Mouse (Mus musculus): ENCODE data around the gene Rpl7a.

Gene Rpl7a

DNA sequence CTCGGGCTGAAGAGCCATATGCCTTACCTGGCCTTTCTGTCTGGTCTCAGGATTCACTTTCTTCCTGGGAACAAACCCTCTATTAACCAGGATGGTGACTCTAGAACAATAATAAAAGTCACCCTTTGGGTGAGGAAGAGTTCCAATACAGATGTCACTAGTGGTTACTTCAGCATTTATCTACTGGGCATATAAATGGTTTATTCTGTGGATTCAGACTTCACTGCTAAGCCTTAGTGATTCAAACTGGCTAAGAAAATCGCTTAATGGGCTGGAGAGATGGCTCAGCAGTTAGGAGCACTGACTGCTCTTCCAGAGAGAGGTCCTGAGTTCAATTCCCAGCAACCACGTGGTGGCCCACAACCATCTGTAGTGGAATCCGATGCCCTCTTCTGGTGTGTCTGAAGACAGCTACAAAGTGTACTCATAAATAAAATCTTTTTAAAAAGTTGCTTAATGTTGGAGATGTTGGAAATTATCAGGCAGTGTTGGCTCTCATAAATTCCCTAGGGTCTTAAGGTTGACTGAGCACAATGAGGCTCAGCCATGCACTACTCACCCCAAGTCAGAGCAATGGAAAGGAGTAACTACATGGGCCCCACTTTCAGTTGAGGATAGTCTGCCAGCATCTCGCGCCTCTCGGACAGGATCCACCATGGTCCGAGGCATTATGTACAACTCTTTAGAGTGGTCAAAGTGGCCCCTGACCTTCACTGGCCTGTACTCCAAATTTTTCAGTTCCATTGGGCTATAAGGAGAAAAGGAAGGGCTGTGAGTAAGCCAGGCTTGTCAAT, 3.8 kb downstream of the Rpl7a start:
- DNase-seq = no peak

DNA sequence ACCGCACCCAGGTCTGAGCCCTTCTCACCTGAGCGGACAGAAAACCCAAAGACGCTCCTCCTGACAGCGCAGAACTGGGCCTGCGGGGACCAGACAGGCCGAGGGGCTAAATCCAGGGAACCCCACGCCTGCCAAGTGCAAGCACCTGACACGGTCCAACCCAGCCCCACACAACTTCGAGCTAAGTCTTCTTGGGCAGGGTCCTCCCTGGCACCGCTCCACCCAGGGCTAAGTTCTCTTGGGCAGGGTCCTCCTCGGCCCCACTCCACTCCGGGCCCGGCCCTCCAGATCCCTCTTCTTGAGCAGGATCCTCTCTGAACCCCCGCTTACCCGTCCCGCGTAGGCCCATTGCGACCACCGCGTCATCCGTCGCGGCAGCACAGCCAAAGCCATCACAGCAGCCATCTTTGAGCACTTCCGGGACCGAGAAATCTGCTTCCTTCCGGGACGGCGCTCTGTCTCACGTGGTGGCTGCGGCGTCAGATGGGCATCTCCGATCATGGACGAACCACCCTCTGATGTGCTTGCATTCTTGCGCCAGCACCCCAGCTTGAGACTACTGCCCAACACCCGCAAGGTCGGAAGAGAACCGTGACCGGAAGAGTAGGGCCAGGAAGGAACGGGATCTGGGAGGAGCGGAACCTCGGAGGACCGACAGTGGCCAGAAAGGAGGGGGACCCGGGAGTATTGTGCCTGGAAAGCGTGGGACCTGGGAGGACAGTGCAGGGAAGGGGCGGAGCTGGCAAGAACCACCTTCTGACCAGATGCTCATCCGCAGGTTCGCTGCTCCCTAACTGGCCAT, 5.6 kb downstream of the Rpl7a start, which contains the start of the genes Surf2 and Surf1:
TSS of gene Surf2 (plus strand) at position 441 of the 802 bp plus-strand sequence.
TSS of gene Surf1 (minus strand) at position 604 of the 802 bp plus-strand sequence.
- DNase-seq = peak; percentile 74

DNA sequence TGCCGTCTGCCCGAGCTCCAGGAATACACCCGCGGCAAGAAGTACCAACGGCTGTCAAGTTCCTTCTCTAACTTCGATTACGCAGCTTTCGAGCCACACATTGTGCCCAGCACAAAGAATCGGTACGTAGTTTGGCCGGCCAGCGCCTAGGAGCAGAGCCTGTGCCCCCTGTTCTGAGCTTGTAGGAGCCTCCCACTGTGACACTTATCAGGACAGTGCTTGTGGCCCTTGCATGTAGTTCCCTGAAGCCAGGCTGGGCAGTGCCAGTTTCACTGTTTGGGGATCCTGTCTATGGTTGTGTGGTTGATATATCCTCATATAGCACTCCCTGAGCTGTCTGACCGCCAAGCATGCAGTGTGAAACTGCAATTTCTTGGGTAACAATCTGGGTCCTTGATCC, 6.2 kb downstream of the Rpl7a start:
- no peak for DNase-seq

DNA sequence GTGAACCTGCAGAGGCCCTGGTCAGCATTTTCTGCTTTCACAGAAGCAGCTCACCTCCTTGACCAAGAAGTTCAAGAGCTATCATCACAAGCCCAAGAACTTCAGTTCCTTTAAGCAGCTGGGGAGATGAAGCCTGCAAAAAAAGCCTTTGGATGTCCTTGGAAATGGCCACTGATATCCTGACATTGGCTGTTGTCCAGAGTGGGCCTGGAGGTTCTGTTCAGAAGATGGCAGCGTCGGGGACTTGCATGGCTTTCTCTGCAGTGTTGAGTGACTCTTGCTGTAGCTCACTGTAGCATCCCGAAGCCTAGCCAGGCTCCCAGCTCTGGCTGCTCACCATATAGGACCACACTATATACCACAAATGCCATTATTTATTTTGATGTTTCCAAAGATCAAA, 9.1 kb downstream of the Rpl7a start:
- no peak for DNase-seq

DNA sequence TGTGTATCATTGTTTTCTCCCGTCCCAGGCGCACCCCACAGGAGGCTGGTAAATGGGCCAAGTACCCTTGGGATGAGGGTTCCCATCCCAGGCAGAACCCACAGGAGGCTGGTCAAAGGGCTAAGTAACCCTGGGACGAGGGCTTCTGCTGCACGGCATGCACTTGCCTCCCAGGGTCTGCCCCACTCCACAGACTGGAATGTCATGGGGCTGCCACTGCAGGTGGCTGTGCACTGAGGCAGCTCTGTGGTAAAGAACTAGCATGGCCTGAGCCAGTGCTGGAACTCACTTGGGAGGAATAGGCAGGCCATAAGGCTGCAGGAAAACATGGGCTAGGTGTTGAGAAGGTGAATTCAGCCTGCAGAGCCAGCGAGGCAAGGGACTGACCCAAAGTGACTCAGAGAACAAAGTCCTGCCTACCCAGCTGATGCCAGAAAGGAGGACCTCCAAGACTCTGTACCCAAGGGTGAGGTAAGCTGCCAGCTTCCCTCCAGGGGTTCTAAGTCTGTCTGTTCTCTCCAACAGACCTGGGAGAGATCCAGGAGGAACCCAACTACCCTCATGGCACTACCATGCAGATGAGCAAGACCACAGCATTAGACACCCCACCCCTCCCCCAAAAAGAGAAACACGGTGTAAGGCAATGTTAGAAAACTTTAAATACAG, 9.8 kb downstream of the Rpl7a start:
- no peak for DNase-seq

DNA sequence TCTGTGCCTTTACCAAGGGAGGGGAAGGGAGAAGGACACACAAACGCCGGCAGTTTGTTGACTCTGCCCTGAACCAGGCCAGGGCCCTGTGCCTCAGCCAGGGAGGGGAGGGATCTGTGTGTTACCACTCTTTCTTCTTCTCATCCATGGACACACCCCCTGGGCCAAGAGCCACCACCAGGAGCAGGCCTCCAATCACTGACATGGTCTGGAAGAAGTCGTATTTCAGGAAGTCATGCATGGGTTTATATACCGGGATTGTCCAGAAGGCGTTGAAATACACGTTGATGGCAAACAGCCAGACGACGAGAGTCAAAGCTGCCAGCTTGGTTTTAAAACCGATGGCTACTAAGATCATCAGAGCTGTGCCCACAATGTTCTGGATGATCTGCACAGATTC, 11.2 kb downstream of the Rpl7a start:
- DNase-seq = no peak

DNA sequence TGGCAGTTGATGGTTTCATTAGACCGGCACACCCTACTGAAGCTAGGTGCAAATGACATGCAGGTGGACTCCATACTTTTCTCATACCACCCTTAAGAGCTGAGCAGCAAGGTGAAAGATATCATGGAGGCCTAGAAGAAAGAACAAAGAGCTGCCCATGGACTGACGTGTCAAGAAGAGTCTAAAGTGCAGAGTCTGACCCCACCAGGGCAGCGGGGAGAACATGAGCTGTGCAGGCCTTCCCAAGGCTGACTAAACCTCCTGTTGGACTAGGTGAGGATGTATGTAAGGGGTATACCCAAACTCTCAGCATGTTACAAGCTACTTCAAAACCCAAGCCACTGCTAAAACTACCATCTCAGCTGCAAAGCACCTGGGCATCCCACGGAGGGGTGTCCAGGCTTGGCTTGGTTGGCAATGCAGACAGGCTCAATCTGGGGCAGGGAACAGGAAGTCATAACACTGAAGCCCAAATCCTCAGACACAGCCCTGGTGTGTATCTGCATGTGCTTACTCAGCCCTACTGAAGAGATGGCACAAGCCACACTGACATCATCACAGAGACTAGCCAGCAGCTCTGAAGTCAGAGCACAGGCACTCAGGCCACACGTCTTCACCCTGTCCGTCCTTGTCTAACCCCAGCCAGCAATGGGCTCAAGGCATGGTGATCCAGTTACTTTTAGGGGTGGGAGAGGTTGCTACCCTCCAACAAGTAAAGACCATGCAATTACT, 17.3 kb downstream of the Rpl7a start:
- no peak for DNase-seq

DNA sequence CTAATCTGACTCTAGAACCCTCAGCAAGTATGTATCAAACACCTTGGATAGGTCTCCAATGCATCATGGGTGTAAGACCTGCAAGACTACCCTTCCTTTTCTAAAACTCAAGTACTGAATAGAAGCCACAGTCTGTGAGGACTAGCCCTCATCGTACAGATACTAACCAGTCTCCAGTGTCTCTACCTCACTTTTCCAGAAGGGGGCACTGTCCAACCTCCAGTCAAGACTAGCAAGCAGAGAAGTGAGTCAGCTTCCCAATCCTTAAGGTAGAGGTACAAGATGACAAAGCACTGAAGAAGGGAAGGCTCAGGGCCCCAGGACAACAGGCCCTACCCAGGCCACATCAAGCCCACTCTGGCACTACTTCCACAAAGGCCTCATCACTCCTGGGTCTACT, 19.8 kb downstream of the Rpl7a start:
- DNase-seq = peak; percentile 76

DNA sequence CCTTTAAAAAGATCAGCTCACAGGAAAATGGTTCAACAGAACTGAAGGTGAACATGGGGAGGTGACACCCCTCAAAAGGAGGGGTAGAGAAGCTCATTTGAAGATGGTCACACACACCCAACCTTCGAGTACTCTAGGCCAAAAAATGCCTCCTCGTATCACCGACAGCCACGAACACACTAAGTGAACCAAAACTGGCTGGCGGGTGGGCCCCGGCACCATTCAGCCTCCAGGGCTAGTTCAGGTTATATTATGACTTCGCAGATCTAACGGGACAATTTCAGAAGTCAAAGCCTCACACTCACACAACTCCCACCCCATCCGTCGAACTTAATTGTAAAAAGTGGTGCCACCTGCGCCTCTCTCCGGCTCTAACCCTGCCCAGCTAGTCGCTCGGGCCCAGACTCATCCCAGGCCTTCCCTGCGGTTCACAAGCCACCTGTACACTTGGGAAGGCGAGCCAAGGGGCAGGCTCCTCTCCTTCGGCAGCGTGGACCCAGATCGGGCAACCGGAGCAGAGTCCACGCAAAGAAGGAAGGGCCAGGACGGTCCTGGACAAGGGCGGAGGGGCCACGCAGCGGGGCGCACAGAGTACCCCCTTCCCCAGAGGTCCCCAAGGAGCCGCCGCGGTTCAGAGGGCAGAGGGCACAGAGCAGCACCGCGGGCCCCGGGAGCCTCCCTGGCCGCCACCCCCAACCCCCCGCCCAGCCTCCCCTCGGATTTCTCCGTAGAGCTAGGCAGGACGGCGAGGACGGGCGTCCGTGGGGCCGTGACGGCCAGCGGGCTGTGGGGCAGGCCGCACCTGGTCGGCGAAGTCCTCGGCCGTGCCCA, 22.1 kb downstream of the Rpl7a start:
- peak; percentile 26 for DNase-seq

DNA sequence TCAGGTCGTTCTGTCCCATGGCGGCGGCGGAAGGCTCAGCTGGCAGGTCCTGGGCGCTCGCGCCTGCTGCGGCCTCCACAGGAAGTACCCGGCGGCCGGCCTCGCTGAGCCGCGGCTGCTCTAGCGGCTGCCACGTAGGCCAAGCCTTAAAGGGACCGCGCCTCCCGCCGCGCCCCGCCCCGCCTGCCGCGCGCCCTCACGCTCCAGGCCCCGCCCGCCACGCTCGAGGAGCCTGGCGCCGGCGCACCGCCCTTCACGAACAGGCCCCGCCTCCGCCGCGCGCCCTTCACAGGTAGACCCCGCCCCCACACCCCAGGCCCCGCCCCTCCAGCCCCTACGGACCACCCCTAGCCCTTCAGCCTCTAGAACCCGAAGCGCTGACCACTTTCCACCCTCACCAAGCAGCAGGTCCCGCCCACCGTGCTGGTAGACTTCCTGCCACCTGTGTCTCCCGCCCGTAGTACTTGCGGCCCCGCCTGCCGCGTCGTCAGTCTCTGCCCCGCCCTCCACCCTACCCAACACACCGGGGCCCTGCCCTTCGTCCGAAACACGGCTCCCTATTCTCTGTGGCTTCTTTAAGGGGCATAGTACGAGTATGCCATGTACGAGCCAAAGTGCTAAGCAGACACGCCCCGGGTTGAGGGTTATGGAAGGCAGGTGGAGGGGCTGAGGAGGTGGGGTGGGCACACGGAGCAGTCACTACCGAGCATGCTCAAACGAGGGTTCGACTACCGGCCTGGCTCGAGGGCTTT, 22.9 kb downstream of the Rpl7a start, which contains the start of the genes Surf4 and Stkld1:
TSS of gene Surf4 (minus strand) at position 625 of the 752 bp plus-strand sequence.
TSS of gene Stkld1 (plus strand) at position 744 of the 752 bp plus-strand sequence.
- peak; percentile 94 for DNase-seq

DNA sequence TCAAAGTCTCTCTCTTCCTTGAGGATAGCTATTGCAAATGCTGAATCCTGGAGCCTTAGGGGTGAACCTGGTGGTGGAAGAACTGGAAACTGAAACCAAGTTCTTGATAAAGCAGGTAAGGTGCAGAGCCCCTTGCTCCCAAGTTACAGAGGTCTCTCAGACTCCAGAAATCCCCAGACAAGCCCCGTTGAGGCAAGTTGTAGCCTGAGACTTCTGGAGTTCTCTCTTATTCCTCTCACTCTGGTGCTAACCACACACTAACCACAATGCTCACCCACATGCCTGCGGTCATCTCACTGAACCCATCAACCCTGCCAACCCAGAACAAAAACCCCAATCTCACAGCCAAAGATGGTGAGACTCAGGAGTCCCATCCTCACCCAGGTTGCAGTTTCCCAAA, 24.7 kb downstream of the Rpl7a start:
- no peak for DNase-seq

DNA sequence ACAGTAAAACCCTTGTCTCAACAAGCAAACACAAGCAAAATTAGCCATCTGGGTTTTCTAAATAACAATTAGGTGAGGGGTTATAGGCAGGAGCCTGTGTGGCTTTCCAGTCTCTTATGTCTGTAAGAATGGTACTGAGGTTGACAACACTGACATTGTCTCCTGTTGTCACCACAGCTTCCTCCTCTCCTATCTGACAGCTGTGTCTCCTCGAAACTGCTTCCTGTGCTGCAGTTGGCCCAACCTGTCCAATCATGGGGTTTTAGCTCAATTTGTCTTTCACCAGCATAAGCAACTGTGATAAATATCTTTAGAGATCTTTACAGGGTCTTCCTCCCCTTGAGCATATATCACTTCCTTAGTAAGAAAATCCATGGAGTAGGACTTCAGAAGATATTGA, 25.9 kb downstream of the Rpl7a start:
- no peak for DNase-seq

DNA sequence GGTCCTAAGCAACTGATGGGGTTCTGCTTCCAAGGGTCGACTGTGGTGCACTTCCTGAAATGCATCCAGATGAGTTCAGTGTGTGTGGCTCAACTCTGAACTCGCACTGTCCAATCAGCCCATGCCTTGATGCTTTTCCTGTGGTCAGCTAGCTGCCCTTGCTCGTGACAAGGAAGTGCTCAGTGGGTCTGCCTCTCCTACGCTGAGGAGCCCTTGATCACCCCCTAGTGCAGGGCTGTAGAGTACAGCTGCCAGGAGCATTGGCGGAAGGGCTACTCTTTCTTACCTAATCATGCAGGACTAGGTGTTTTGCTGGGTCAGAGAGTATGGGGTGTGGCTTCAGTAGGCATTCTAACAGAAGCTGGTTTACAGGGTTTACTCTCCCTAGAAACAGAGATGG, 31.0 kb downstream of the Rpl7a start:
- DNase-seq = peak; percentile 27

DNA sequence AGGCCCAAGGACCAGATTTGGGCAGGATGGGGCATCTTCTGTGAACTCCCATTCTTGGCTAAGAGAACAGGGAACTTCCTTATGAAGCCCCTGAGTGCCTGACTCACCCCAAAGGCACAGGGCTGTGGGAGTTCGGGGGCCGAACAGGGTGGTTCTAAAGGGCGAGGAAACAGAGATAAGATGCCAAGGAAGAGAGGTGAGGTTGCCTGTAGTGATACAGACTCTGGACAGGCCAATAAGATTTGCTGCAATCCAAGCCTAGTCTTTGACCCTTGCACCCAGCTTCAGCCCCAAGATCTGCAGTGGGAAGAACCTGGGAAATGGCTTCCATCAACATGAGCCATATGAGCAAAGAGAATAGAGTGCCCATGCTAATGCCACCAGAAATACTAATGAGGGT, 32.7 kb downstream of the Rpl7a start:
- DNase-seq = no peak

DNA sequence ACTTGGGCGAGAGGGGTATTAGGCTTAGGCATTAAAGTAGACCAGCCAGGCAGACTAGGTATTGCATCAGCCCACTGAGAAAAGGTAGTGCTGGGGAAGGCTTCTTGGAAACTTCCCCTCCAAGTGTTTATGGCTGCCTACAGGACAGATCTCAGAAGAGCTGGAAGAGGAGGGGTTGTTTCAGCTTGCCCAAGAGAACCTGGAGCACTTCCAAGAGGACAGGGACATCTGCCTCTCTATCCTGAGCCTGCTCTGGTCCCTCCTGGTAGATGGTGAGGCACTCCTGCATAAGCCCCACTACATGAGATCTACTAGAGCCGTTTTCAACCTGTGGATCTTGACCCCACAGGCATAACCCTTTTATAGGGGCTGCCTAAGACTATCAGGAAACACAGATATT, 39.8 kb downstream of the Rpl7a start:
- no peak for DNase-seq

DNA sequence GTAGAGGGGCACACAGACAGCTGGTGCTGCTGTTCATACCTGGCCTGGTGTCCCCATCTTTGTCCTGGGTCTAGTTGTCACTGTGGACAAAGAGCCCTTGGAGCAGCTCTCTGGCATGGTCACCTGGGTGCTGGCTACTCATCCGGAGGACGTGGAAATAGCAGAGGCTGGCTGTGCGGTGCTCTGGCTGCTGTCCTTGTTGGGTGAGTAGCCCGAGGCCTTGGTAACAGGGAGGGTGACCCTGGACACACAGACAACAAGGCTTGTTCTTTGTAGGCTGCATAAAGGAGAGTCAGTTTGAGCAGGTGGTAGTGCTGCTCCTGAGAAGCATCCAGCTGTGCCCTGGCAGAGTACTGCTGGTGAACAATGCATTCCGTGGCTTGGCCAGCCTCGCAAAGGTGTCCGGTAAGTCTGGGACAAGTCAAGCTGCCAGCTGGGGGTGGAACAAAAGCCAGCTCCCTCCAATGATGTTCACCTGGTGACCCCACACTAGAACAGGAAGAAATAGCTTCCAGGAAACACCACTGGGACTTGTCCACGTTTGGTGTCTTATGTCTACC, 40.9 kb downstream of the Rpl7a start:
- DNase-seq = no peak

DNA sequence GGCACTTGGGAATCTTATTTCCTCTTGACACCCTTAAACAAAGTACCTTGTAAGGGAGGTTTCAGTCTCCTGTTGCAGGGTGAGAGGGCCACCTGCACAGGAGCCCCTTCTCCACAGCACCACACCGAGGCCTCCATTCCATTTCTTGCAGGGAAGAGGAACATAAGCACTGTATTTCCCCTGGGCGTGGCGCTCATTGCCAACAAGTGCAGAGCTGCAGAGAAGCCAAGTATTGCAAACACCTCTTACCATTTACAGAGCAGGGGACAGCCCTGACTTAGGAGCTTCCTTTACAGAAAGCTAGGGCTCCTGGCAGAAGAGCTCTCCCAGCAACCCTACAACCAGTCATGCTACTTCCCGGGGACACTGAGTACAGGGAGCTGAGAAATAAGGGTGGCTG, 41.6 kb downstream of the Rpl7a start:
- DNase-seq = no peak

DNA sequence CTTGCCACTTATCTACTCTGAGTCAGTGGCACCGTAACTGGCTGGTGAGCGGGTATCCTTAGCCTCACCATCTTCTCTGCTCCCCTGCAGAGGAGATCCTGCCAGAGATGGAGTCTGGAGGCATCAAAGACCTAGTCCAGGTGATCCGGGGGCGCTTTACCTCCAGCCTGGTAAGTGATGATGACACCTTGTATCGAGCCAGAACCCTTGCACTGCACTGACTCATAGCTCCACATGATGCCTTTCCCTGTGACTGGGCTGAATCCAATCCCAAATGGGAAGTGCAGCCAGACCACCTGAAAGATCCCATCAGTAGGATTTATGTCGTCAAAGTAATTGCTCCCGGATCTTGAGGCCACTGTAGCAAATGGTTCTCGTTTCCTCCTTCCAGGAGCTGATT, 42.3 kb downstream of the Rpl7a start:
- DNase-seq = no peak

DNA sequence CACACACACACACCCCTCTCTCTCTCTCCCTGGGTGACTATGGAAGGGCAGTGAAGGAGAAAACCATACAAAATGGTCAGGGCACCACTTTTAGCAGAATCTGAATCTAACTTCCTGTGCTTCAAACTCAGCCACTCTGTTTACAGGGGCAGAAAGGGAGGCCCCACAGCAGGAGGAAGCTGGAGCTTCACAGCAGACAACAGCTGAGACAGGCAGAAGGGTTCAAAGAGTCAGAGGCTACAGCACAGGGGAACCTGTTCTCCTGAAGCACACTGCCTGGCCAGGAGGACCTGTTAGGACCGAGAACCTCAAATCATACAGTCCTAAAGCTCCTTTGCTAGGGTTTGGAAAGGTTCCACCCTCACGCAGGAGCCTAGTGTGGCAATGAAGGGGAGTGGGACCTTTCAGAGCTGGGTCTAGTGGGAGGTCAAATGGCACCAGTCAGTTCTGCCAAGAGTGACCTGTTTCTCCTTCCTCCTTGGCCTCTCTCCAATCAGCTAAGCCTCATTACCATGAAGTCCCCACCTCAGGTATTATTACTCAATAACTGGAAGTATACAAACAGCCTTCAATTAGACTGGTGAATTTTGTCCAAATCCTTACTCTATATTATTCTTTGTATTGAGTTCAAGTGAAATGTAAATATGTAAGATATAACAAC, 44.3 kb downstream of the Rpl7a start:
- no peak for DNase-seq
